Mouse (Mus musculus) kidney, postnatal 4 days (tissue): ENCODE measurements around the gene Plac9a.
"Not testable (repeated sequence)": the region's sequence is repeated elsewhere in the genome, so short reads cannot be mapped to it uniquely, and the experiment has no call there.

ENCODE experiments used
- DNase-seq, 2 experiments: peaks; one replicate each; pipeline ENCODE4 v3.0.0; 2021; ENCODE audit warnings: mixed read lengths in 2 of 2

Plac9a gene

GRCm38 (mm10) chr14:25863721-25864120, 39.2 kb downstream of the Plac9a start:
- DNase-seq: no peak

- DNase-seq: no peak
Measured at GRCm38 (mm10) chr14:25861771-25862530, 40.9 kb downstream of the Plac9a start.

- no peak for DNase-seq
Measured at GRCm38 (mm10) chr14:25857940-25858339, 45.0 kb downstream of the Plac9a start.

GRCm38 (mm10) chr14:25857168-25857621, 45.7 kb downstream of the Plac9a start:
- DNase-seq: no peak

- DNase-seq: no peak
Measured at GRCm38 (mm10) chr14:25855241-25855885, 47.5 kb downstream of the Plac9a start.

- DNase-seq: no peak
Measured at GRCm38 (mm10) chr14:25853717-25854452, 49.0 kb downstream of the Plac9a start.

GRCm38 (mm10) chr14:25853295-25853694, 49.6 kb downstream of the Plac9a start:
- no peak for DNase-seq

GRCm38 (mm10) chr14:25852121-25852561, 50.8 kb downstream of the Plac9a start:
- no peak for DNase-seq

- no peak for DNase-seq
Measured at GRCm38 (mm10) chr14:25851189-25851588, 51.7 kb downstream of the Plac9a start.

GRCm38 (mm10) chr14:25850433-25850832, 52.5 kb downstream of the Plac9a start:
- DNase-seq: no peak

- not testable (repeated sequence) for DNase-seq
Measured at GRCm38 (mm10) chr14:25848708-25849107, 54.2 kb downstream of the Plac9a start.

GRCm38 (mm10) chr14:25848237-25848636, 54.7 kb downstream of the Plac9a start:
- peak in 1 of 2 experiments; percentile 60 for DNase-seq

- peak in 1 of 2 experiments; percentile 57 for DNase-seq
Measured at GRCm38 (mm10) chr14:25847660-25848059, 55.2 kb downstream of the Plac9a start.

- no peak for DNase-seq
Measured at GRCm38 (mm10) chr14:25846516-25846915, 56.4 kb downstream of the Plac9a start.

GRCm38 (mm10) chr14:25845832-25846383, 57.0 kb downstream of the Plac9a start:
- no peak for DNase-seq

- no peak for DNase-seq
Measured at GRCm38 (mm10) chr14:25844372-25844771, 58.5 kb downstream of the Plac9a start.

GRCm38 (mm10) chr14:25842688-25843003, 60.3 kb downstream of the Plac9a start:
- peak in 1 of 2 experiments; percentile 37 for DNase-seq

GRCm38 (mm10) chr14:25841991-25842687, 60.8 kb downstream of the Plac9a start, which contains the start of gene Anxa11:
Gene Anxa11, plus strand, starts transcription at chr14:25842156.
- DNase-seq: peak; percentile 91 to 94

- no peak for DNase-seq
Measured at GRCm38 (mm10) chr14:25841579-25841978, 61.3 kb downstream of the Plac9a start.

- DNase-seq: no peak
Measured at GRCm38 (mm10) chr14:25840961-25841360, 61.9 kb downstream of the Plac9a start.

- DNase-seq: no peak
Measured at GRCm38 (mm10) chr14:25839791-25840190, 63.1 kb downstream of the Plac9a start.

- no peak for DNase-seq
Measured at GRCm38 (mm10) chr14:25838411-25838810, 64.5 kb downstream of the Plac9a start.
